Mouse (Mus musculus) kidney, embryonic 14.5 days (tissue): ENCODE results near the gene Fgf2. TPM values are rescaled to one million over a fixed set of nuclear protein-coding genes. Genes with fewer than 3 reads are reported as not detected.

Source experiments
- ATAC-seq: fragments of 200-750 bp; cut with Nextera tagmentation; 2 replicates; pipeline ENCODE4 v1.8.0; 2017; ENCODE audit warnings: moderate number of reproducible peaks, mild to moderate bottlenecking, moderate TSS enrichment, moderate library complexity; ENCODE audit not compliant: low FRiP score, low TSS enrichment
- H3K27ac ChIP-seq: fragments of 300-500 bp; sonication (generic); 2 replicates; pipeline ENCODE4 v1.5.1; 2014; ENCODE audit warnings: low read depth, mild to moderate bottlenecking, low read length, moderate library complexity, mixed read lengths
- H3K27me3 ChIP-seq: fragments of 300-500 bp; sonication (generic); 2 replicates; pipeline ENCODE4 v1.6.1; 2014; ENCODE audit warnings: mild to moderate bottlenecking, low read length; ENCODE audit not compliant: control insufficient read depth, insufficient read depth
- H3K36me3 ChIP-seq: fragments of 300-500 bp; sonication (generic); 2 replicates; pipeline ENCODE4 v1.6.1; 2014; ENCODE audit warnings: low read length, mixed read lengths; ENCODE audit not compliant: control insufficient read depth, insufficient read depth
- H3K4me1 ChIP-seq: fragments of 300-500 bp; sonication (generic); 2 replicates; pipeline ENCODE4 v1.6.1; 2014; ENCODE audit warnings: low read length, mixed read lengths; ENCODE audit not compliant: control insufficient read depth, insufficient read depth
- H3K4me2 ChIP-seq: fragments of 300-500 bp; sonication (generic); replicated peaks from 2 replicates; pipeline ENCODE4 v1.6.1; 2014; ENCODE audit warnings: low read depth, mild to moderate bottlenecking, low read length
- H3K4me3 ChIP-seq: fragments of 300-500 bp; sonication (generic); 2 replicates; pipeline ENCODE4 v1.5.1; 2014; ENCODE audit warnings: mild to moderate bottlenecking, low read length
- H3K9ac ChIP-seq: fragments of 300-500 bp; sonication (generic); 2 replicates; pipeline ENCODE4 v1.6.1; 2014; ENCODE audit warnings: low read depth, mild to moderate bottlenecking, low read length, moderate library complexity
- H3K9me3 ChIP-seq: fragments of 300-500 bp; sonication (generic); 2 replicates; pipeline ENCODE4 v1.6.1; 2016; ENCODE audit warnings: low read length; ENCODE audit not compliant: control insufficient read depth
- WGBS: fragments of 180-500 bp; shearing (Covaris S2); extraction: QIAGEN DNeasy Blood & Tissue Kit; methylation state at CpG from one replicate; pipeline ENCODE4 v1.1.7; 2014; 5-methylcytosine and 5-hydroxymethylcytosine counted together
- polyA plus RNA-seq: library from polyadenylated mRNA; unstranded; fragments of >200 nt; fragmentation: Nextera tagmentation; extraction: Ambion mirVana; gene quantifications from 2 replicates; pipeline ENCODE4 v1.2.1, GENCODE M21; 2014

Fgf2 gene
- 1.4 and 2.2 TPM in 2 replicates for polyA plus RNA-seq

GRCm38 (mm10) chr3:37348221-37349165 lies at the start of gene Fgf2:
Gene Fgf2 (plus strand): TSS chr3:37348346.
- Histone ChIP-seq H3K4me1 (peaks cover 12% of the 10 kb centered on the region; the same call in 1 of the 2 replicates), H3K9me3 (no peaks in the 10 kb centered on the region), H3K27ac (no peak within 1 kb of the TSS), H3K4me3 (peak within 1 kb of the TSS; percentile 71), H3K27me3 (peaks cover 4% of the 10 kb centered on the region), H3K36me3 (no peaks in the 10 kb centered on the region), H3K4me2 (peak within 1 kb of the TSS; percentile 99), H3K9ac (peak within 1 kb of the TSS; percentile 72)
- peak; percentile 75 for ATAC-seq
- WGBS: under 1% methylated on average over 70 of the region's 75 CpGs

GRCm38 (mm10) chr3:37299470-37299869 lies 48.7 kb upstream of the Fgf2 start:
- no peaks in the 10 kb centered on the region for H3K36me3 ChIP-seq
- no peak for ATAC-seq
- H3K9me3 ChIP-seq: no peaks in the 10 kb centered on the region
- 61% methylated on average over 3 of the region's 3 CpGs for WGBS
- H3K4me1 ChIP-seq: no peaks in the 10 kb centered on the region
- no peak overlapping the region for H3K9ac ChIP-seq
- H3K4me3 ChIP-seq: no peak overlapping the region
- H3K27me3 ChIP-seq: no peaks in the 10 kb centered on the region
- no peak overlapping the region for H3K4me2 ChIP-seq
- H3K27ac ChIP-seq: no peak overlapping the region

GRCm38 (mm10) chr3:37302685-37303084 lies 45.5 kb upstream of the Fgf2 start:
- Histone ChIP-seq H3K9me3 (0 out of 2 replicates have a peak, but pooled peaks cover 2% of the 10 kb centered on the region), H3K27ac (no peak overlapping the region), H3K9ac (no peak overlapping the region), H3K4me3 (no peak overlapping the region), H3K27me3 (no peaks in the 10 kb centered on the region), H3K4me2 (no peak overlapping the region), H3K4me1 (no peaks in the 10 kb centered on the region), H3K36me3 (no peaks in the 10 kb centered on the region)
- 46% methylated on average over 12 of the region's 12 CpGs for WGBS
- ATAC-seq: no peak

- H3K4me1 ChIP-seq: no peaks in the 10 kb centered on the region
- H3K36me3 ChIP-seq: no peaks in the 10 kb centered on the region
- H3K27me3 ChIP-seq: no peaks in the 10 kb centered on the region
- ATAC-seq: no peak
- H3K4me3 ChIP-seq: no peak overlapping the region
- no peak overlapping the region for H3K9ac ChIP-seq
- no peak overlapping the region for H3K27ac ChIP-seq
- WGBS: 65% methylated on average over 8 of the region's 8 CpGs
- 0 out of 2 replicates have a peak, but pooled peaks cover 2% of the 10 kb centered on the region for H3K9me3 ChIP-seq
- no peak overlapping the region for H3K4me2 ChIP-seq
Observed at GRCm38 (mm10) chr3:37303392-37304139, 44.6 kb upstream of the Fgf2 start.

GRCm38 (mm10) chr3:37311897-37312369 lies 36.2 kb upstream of the Fgf2 start:
- Histone ChIP-seq H3K36me3 (no peaks in the 10 kb centered on the region), H3K4me2 (peak overlapping the region; percentile 68), H3K27ac (no peak overlapping the region), H3K4me1 (no peaks in the 10 kb centered on the region), H3K4me3 (peak overlapping the region; percentile 83), H3K9me3 (no peaks in the 10 kb centered on the region), H3K9ac (peak overlapping the region; percentile 89), H3K27me3 (no peaks in the 10 kb centered on the region)
- no peak; the same call in 1 of the 2 replicates for ATAC-seq
- 1% methylated on average over 10 of the region's 10 CpGs for WGBS

GRCm38 (mm10) chr3:37312370-37312941 lies 35.7 kb upstream of the Fgf2 start, which contains the start of the genes Bbs12 and Cetn4:
Gene Bbs12 (plus strand): TSS chr3:37312554.
Gene Cetn4 (minus strand): TSS chr3:37312708.
- no peaks in the 10 kb centered on the region for H3K27me3 ChIP-seq
- WGBS: 1% methylated on average over 54 of the region's 54 CpGs
- peak within 1 kb of the TSS; percentile 68 for H3K4me2 ChIP-seq
- ATAC-seq: peak; percentile 100
- H3K4me1 ChIP-seq: no peaks in the 10 kb centered on the region
- H3K27ac ChIP-seq: peak within 1 kb of the TSS; percentile 68; the same call in 1 of the 2 replicates
- H3K9me3 ChIP-seq: no peaks in the 10 kb centered on the region
- peak within 1 kb of the TSS; percentile 89 for H3K9ac ChIP-seq
- no peaks in the 10 kb centered on the region for H3K36me3 ChIP-seq
- peak within 1 kb of the TSS; percentile 83 for H3K4me3 ChIP-seq

- Histone ChIP-seq H3K9me3 (no peaks in the 10 kb centered on the region), H3K4me2 (peak overlapping the region; percentile 68), H3K36me3 (no peaks in the 10 kb centered on the region), H3K4me3 (peak overlapping the region; percentile 83; the same call in 1 of the 2 replicates), H3K4me1 (no peaks in the 10 kb centered on the region), H3K9ac (no peak overlapping the region; the same call in 1 of the 2 replicates), H3K27me3 (no peaks in the 10 kb centered on the region), H3K27ac (no peak overlapping the region)
- ATAC-seq: no peak
- 42% methylated on average over 1 of the region's 1 CpGs for WGBS
Observed at GRCm38 (mm10) chr3:37313371-37313770, 34.8 kb upstream of the Fgf2 start.

GRCm38 (mm10) chr3:37316233-37316632 lies 31.9 kb upstream of the Fgf2 start:
- Histone ChIP-seq H3K9me3 (no peaks in the 10 kb centered on the region), H3K9ac (no peak overlapping the region), H3K4me3 (no peak overlapping the region), H3K36me3 (peaks cover 10% of the 10 kb centered on the region; the same call in 1 of the 2 replicates), H3K27me3 (no peaks in the 10 kb centered on the region), H3K27ac (no peak overlapping the region), H3K4me2 (no peak overlapping the region), H3K4me1 (no peaks in the 10 kb centered on the region)
- 98% methylated on average over 1 of the region's 1 CpGs for WGBS
- no peak for ATAC-seq
